Mouse (Mus musculus): ENCODE measurements at regions not wholly inside any gene's neighbourhood (a gene's known extent, or its start where the extent isn't known, plus 50 kb on each side); places are given as distances from the start of the nearest gene placed in this dataset.

DNA sequence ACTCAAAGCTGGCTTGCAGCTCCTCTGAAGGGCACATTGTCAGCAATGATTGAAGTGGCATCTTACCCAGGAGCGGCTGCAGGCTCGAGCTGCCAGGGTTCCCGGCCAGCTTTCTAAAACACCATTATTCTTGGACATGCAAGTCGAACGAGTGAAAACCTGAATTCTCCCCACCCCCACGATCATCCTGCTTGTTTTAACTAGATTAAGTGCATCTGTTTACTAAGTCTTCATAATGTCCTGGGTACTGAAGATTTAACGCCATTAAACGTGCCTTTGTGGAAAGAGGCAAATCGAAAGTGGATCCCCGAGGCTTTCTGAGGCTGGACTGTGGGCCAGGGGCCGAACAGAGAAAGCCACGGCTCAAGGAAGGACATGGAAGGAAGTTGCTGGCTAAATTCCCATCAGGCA, 67.4 kb upstream of the Ppara start:
- TF ChIP-seq POLR2A (IDR thresholded peaks at IDR 0.05; ENCODE audit: extremely low read depth, insufficient read depth, low read length): no peak
- no peak for TF ChIP-seq CTCF (IDR thresholded peaks at IDR 0.05; ENCODE audit: extremely low read depth, insufficient read depth, low read length)
